Mouse (Mus musculus) neural tube, embryonic 14.5 days (tissue): ENCODE results near the gene Trim14. TPM values are rescaled to one million over a fixed set of nuclear protein-coding genes. Genes with fewer than 3 reads are reported as not detected.
A peak's percentile ranks its signal among the peaks of the same experiment; 100 is the strongest.
"Not testable (repeated sequence)": the region's sequence is repeated elsewhere in the genome, so short reads cannot be mapped to it uniquely, and the experiment has no call there.

ENCODE experiments used
- ATAC-seq: fragments of 200-750 bp; cut with Nextera tagmentation; 2 replicates; pipeline ENCODE4 v1.8.0; 2017; ENCODE audit warnings: low read depth, mild to moderate bottlenecking, moderate TSS enrichment, moderate library complexity
- H3K27ac ChIP-seq: fragments of 300-500 bp; sonication (generic); 2 replicates; pipeline ENCODE4 v1.5.1; 2014; ENCODE audit warnings: low read depth, mild to moderate bottlenecking, control low read depth, low read length, moderate library complexity, mixed read lengths
- H3K27me3 ChIP-seq: fragments of 300-500 bp; sonication (generic); 2 replicates; pipeline ENCODE4 v1.6.1; 2014; ENCODE audit warnings: low read length; ENCODE audit not compliant: control insufficient read depth, insufficient read depth
- H3K36me3 ChIP-seq: fragments of 300-500 bp; sonication (generic); 2 replicates; pipeline ENCODE4 v1.6.1; 2014; ENCODE audit warnings: low read length, mixed read lengths; ENCODE audit not compliant: control insufficient read depth, insufficient read depth
- H3K4me1 ChIP-seq: fragments of 300-500 bp; sonication (generic); 2 replicates; pipeline ENCODE4 v1.6.1; 2014; ENCODE audit warnings: low read length; ENCODE audit not compliant: control insufficient read depth, insufficient read depth
- H3K4me2 ChIP-seq: fragments of 300-500 bp; sonication (generic); 2 replicates; pipeline ENCODE4 v1.6.1; 2014; ENCODE audit warnings: mild to moderate bottlenecking, low read depth, low read length, control low read depth
- H3K4me3 ChIP-seq: fragments of 300-500 bp; sonication (generic); 2 replicates; pipeline ENCODE4 v1.5.1; 2014; ENCODE audit warnings: low read depth, low read length, control low read depth, mixed read lengths
- H3K9ac ChIP-seq: fragments of 300-500 bp; sonication (generic); replicated peaks from 2 replicates; pipeline ENCODE4 v1.6.1; 2014; ENCODE audit warnings: low read depth, mild to moderate bottlenecking, control low read depth, low read length, mixed read lengths
- H3K9me3 ChIP-seq: fragments of 300-500 bp; sonication (generic); 2 replicates; pipeline ENCODE4 v1.6.1; 2016; ENCODE audit warnings: low read length; ENCODE audit not compliant: control insufficient read depth
- WGBS: fragments of 180-500 bp; shearing (Covaris S2); extraction: QIAGEN DNeasy Blood & Tissue Kit; methylation state at CpG from one replicate; pipeline ENCODE4 v1.1.7; 2014; 5-methylcytosine and 5-hydroxymethylcytosine counted together
- polyA plus RNA-seq: library from polyadenylated mRNA; unstranded; fragments of >200 nt; fragmentation: Nextera tagmentation; extraction: Ambion mirVana; gene quantifications from 2 replicates; pipeline ENCODE4 v1.2.1, GENCODE M21; 2014

Trim14 gene
- 1.1 and 1.4 TPM in 2 replicates for polyA plus RNA-seq

GRCm38 (mm10) chr4:46535840-46536361 lies at the start of gene Trim14:
Gene Trim14 (minus strand): TSS chr4:46536141.
- H3K9ac ChIP-seq = peak within 1 kb of the TSS; percentile 34; the same call in 1 of the 2 replicates
- H3K9me3 ChIP-seq = no peaks in the 10 kb centered on the region
- H3K27me3 ChIP-seq = peaks cover 21% of the 10 kb centered on the region
- H3K4me1 ChIP-seq = peaks cover 3% of the 10 kb centered on the region; the same call in 1 of the 2 replicates
- no peaks in the 10 kb centered on the region for H3K36me3 ChIP-seq
- H3K4me2 ChIP-seq = peak within 1 kb of the TSS; percentile 60
- no peak within 1 kb of the TSS for H3K27ac ChIP-seq
- peak; percentile 60 for ATAC-seq
- WGBS = 2% methylated on average over 45 of the region's 46 CpGs
- peak within 1 kb of the TSS; percentile 35 for H3K4me3 ChIP-seq

GRCm38 (mm10) chr4:46585041-46585810 lies 49.3 kb upstream of the Trim14 start:
- H3K4me2 ChIP-seq = no peak overlapping the region
- H3K27me3 ChIP-seq = no peaks in the 10 kb centered on the region
- no peak overlapping the region for H3K27ac ChIP-seq
- no peaks in the 10 kb centered on the region for H3K4me1 ChIP-seq
- H3K9me3 ChIP-seq = peaks cover 3% of the 10 kb centered on the region; the same call in 1 of the 2 replicates
- 84% methylated on average over 13 of the region's 13 CpGs for WGBS
- no peaks in the 10 kb centered on the region for H3K36me3 ChIP-seq
- H3K9ac ChIP-seq = no peak overlapping the region
- H3K4me3 ChIP-seq = no peak overlapping the region
- no peak for ATAC-seq

GRCm38 (mm10) chr4:46584536-46584935 lies 48.6 kb upstream of the Trim14 start:
- H3K27ac ChIP-seq, H3K27me3 ChIP-seq, H3K4me3 ChIP-seq, H3K9me3 ChIP-seq, H3K4me1 ChIP-seq, H3K36me3 ChIP-seq, H3K4me2 ChIP-seq, ATAC-seq, H3K9ac ChIP-seq: not testable (repeated sequence)
- WGBS = 76% methylated on average over 3 of the region's 3 CpGs

- not testable (repeated sequence) for H3K9me3 ChIP-seq, H3K4me3 ChIP-seq, H3K27ac ChIP-seq, H3K36me3 ChIP-seq, H3K27me3 ChIP-seq, H3K4me2 ChIP-seq, H3K9ac ChIP-seq, H3K4me1 ChIP-seq, ATAC-seq
- WGBS = 88% methylated on average over 2 of the region's 6 CpGs
Measured at GRCm38 (mm10) chr4:46584084-46584483, 48.1 kb upstream of the Trim14 start.

- not testable (repeated sequence) for H3K4me2 ChIP-seq, H3K4me1 ChIP-seq, H3K9ac ChIP-seq, H3K4me3 ChIP-seq, H3K27ac ChIP-seq, ATAC-seq, H3K27me3 ChIP-seq, H3K9me3 ChIP-seq, H3K36me3 ChIP-seq
- 92% methylated on average over 9 of the region's 9 CpGs for WGBS
Measured at GRCm38 (mm10) chr4:46582024-46582423, 46.1 kb upstream of the Trim14 start.

- H3K36me3 ChIP-seq, H3K27me3 ChIP-seq, H3K9ac ChIP-seq, H3K4me2 ChIP-seq, ATAC-seq, H3K4me1 ChIP-seq, H3K9me3 ChIP-seq, H3K4me3 ChIP-seq, H3K27ac ChIP-seq: not testable (repeated sequence)
- 89% methylated on average over 19 of the region's 22 CpGs for WGBS
Measured at GRCm38 (mm10) chr4:46581577-46581976, 45.6 kb upstream of the Trim14 start.

GRCm38 (mm10) chr4:46580799-46581243 lies 44.9 kb upstream of the Trim14 start:
- whole genome bisulfite sequencing = 93% methylated on average over 15 of the region's 15 CpGs
- not testable (repeated sequence) for ATAC-seq, H3K4me2 ChIP-seq, H3K4me1 ChIP-seq, H3K27me3 ChIP-seq, H3K27ac ChIP-seq, H3K36me3 ChIP-seq, H3K9ac ChIP-seq, H3K9me3 ChIP-seq, H3K4me3 ChIP-seq

GRCm38 (mm10) chr4:46578796-46579346 lies 42.9 kb upstream of the Trim14 start:
- 76% methylated on average over 8 of the region's 8 CpGs for WGBS
- not testable (repeated sequence) for H3K27me3 ChIP-seq, H3K9me3 ChIP-seq, H3K9ac ChIP-seq, H3K4me3 ChIP-seq, H3K4me2 ChIP-seq, H3K4me1 ChIP-seq, H3K36me3 ChIP-seq, ATAC-seq, H3K27ac ChIP-seq

- ATAC-seq = no peak
- Histone ChIP-seq H3K4me3 (no peak overlapping the region), H3K9ac (no peak overlapping the region), H3K9me3 (peaks cover 3% of the 10 kb centered on the region; the same call in 1 of the 2 replicates), H3K4me1 (no peaks in the 10 kb centered on the region), H3K27me3 (no peaks in the 10 kb centered on the region), H3K36me3 (no peaks in the 10 kb centered on the region), H3K27ac (no peak overlapping the region), H3K4me2 (no peak overlapping the region)
- 71% methylated on average over 1 of the region's 1 CpGs for WGBS
Measured at GRCm38 (mm10) chr4:46578228-46578627, 42.3 kb upstream of the Trim14 start.
